Mouse (Mus musculus) heart, embryonic 13.5 days (tissue): ENCODE measurements around the gene Zmynd11. TPM values are rescaled to one million over a fixed set of nuclear protein-coding genes. Genes with fewer than 3 reads are reported as not detected.

Source experiments
- ATAC-seq: fragments of 200-750 bp; cut with Nextera tagmentation; 2 replicates; pipeline ENCODE4 v1.8.0; 2017; ENCODE audit warnings: moderate TSS enrichment; ENCODE audit not compliant: insufficient number of reproducible peaks, low FRiP score, low TSS enrichment; ENCODE audit errors: extremely low read depth
- H3K27ac ChIP-seq: fragments of 300-500 bp; sonication (generic); replicated peaks from 2 replicates; pipeline ENCODE4 v1.5.1; 2015; ENCODE audit warnings: moderate library complexity, mild to moderate bottlenecking, inconsistent platforms
- H3K27me3 ChIP-seq: fragments of 300-500 bp; sonication (generic); replicated peaks from 2 replicates; pipeline ENCODE4 v1.6.1; 2015; ENCODE audit warnings: mild to moderate bottlenecking, inconsistent platforms
- H3K36me3 ChIP-seq: fragments of 300-500 bp; sonication (generic); 2 replicates; pipeline ENCODE4 v1.6.1; 2015; ENCODE audit warnings: mild to moderate bottlenecking, inconsistent platforms
- H3K4me1 ChIP-seq: fragments of 300-500 bp; sonication (generic); 2 replicates; pipeline ENCODE4 v1.6.1; 2015; ENCODE audit warnings: inconsistent platforms
- H3K4me2 ChIP-seq: fragments of 300-500 bp; sonication (generic); 2 replicates; pipeline ENCODE4 v1.6.1; 2015; ENCODE audit warnings: inconsistent platforms, mild to moderate bottlenecking, moderate library complexity
- H3K4me3 ChIP-seq: fragments of 300-500 bp; sonication (generic); 2 replicates; pipeline ENCODE4 v1.5.1; 2015; ENCODE audit warnings: moderate library complexity, mild to moderate bottlenecking, inconsistent platforms
- H3K9ac ChIP-seq: fragments of 300-500 bp; sonication (generic); 2 replicates; pipeline ENCODE4 v1.6.1; 2015; ENCODE audit warnings: inconsistent platforms, mild to moderate bottlenecking, moderate library complexity
- H3K9me3 ChIP-seq: fragments of 300-500 bp; sonication (generic); 2 replicates; pipeline ENCODE4 v1.6.1; 2016; ENCODE audit warnings: inconsistent platforms
- WGBS: fragments of 180-500 bp; shearing (Covaris S2); methylation state at CpG from one replicate; pipeline ENCODE4 v1.1.7; 2015; ENCODE audit warnings: mixed read lengths; 5-methylcytosine and 5-hydroxymethylcytosine counted together
- polyA plus RNA-seq: library from polyadenylated mRNA; unstranded; fragments of >200 nt; fragmentation: Nextera tagmentation; extraction: Ambion mirVana; gene quantifications from 2 replicates; pipeline ENCODE4 v1.2.1, GENCODE M21; 2015

The Zmynd11 gene
- polyA plus RNA-seq, 1 experiment from 2014 or later: 98.4 TPM

DNA sequence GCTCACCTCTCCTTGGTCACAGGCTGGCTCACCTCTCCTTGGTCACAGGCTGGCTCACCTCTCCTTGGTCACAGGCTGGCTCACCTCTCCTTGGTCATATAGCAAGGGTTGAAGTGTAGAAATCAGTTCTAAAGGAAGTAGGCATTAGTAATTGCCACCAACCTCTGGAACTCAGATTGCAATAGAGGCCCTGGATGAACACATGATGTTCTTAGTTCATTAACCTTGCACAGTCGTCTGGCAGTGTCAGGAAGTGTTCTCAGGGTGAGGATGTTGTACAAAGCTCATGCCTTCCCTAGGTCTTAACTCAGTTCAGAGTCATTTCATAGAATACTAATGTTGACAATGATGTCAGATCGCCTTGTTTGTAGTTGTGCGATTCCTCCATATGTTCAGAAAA is 112.1 kb downstream of the Zmynd11 start:
- H3K36me3 ChIP-seq: peaks cover 14% of the 10 kb centered on the region
- H3K4me3 ChIP-seq: no peak overlapping the region
- H3K9me3 ChIP-seq: no peaks in the 10 kb centered on the region
- H3K9ac ChIP-seq: no peak overlapping the region
- H3K4me2 ChIP-seq: no peak overlapping the region
- no peak overlapping the region for H3K27ac ChIP-seq
- H3K27me3 ChIP-seq: no peaks in the 10 kb centered on the region
- WGBS: 83% methylated on average over 3 of the region's 3 CpGs
- no peaks in the 10 kb centered on the region for H3K4me1 ChIP-seq
- no peak for ATAC-seq

DNA sequence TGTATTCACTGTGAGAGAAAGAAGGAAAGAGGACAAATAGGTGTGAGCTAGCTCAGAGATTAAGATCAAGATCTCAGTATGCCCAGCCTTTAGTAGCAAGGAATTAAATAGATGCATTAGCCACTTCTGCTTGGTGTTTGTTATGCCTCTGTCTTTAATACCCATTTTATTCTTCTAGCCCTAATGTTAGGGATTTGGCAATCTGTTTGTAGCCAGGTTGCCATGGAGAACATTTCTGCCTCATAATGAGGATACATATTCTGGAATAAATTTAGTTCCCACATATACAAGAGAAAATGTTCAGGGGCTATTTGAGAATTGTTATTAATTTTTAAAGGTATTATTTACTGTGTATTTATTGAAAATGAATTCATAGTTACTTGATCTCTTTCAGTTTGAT is 114.5 kb downstream of the Zmynd11 start:
- H3K9me3 ChIP-seq: no peaks in the 10 kb centered on the region
- H3K4me1 ChIP-seq: peaks cover 11% of the 10 kb centered on the region
- H3K4me2 ChIP-seq: no peak overlapping the region
- 0 out of 2 replicates have a peak, but pooled peaks cover 3% of the 10 kb centered on the region for H3K36me3 ChIP-seq
- H3K4me3 ChIP-seq: no peak overlapping the region
- no peak overlapping the region for H3K9ac ChIP-seq
- no peak overlapping the region for H3K27ac ChIP-seq
- H3K27me3 ChIP-seq: no peaks in the 10 kb centered on the region
- ATAC-seq: no peak

DNA sequence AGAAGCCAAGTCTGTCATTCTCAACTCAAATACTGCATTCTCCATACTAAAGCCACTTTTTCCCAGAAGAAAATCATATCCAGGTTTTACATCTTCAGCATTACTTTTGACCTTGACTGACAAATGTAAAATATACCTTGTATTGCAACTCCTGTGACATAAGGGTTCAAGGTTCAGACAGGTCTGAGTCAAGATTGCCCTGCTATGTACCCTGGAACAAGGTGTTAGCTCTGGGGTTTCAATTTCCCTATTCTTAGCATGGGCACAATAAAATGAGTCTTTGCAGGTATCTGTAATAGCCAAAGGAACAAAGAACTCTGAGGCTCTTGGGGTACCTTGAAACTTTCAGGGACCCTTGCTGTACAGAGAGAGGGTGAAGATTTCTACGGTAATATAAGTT is 115.2 kb downstream of the Zmynd11 start:
- Histone ChIP-seq H3K36me3 (0 out of 2 replicates have a peak, but pooled peaks cover 3% of the 10 kb centered on the region), H3K9me3 (no peaks in the 10 kb centered on the region), H3K27me3 (no peaks in the 10 kb centered on the region), H3K27ac (no peak overlapping the region), H3K4me2 (no peak overlapping the region), H3K4me3 (no peak overlapping the region), H3K9ac (no peak overlapping the region), H3K4me1 (peaks cover 15% of the 10 kb centered on the region)
- 76% methylated on average over 1 of the region's 1 CpGs for WGBS
- ATAC-seq: no peak

DNA sequence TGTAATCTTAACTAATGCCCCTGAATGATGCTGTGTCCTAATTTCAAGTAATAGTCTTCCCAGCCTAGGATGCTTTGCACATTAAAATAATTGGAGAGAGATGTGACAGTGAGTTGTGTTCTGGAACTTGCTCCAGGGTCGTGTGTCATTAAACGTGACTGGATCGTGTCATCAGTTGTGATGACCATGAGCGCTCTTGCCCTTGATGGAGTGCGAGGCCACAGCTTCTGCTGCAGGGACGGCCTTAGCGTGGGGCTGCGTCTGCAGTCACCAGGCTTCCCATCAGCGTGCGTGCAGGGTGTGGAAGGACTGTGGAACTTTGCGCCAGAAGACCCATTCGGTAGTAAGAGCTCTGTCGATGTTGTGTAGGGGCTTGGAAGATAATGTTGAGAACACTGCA is 116.4 kb downstream of the Zmynd11 start:
- 87% methylated on average over 13 of the region's 13 CpGs for WGBS
- H3K4me2 ChIP-seq: no peak overlapping the region
- H3K27me3 ChIP-seq: no peaks in the 10 kb centered on the region
- H3K9me3 ChIP-seq: no peaks in the 10 kb centered on the region
- ATAC-seq: no peak
- no peak overlapping the region for H3K27ac ChIP-seq
- H3K4me3 ChIP-seq: no peak overlapping the region
- H3K9ac ChIP-seq: no peak overlapping the region
- 0 out of 2 replicates have a peak, but pooled peaks cover 3% of the 10 kb centered on the region for H3K36me3 ChIP-seq
- peaks cover 15% of the 10 kb centered on the region for H3K4me1 ChIP-seq

- ATAC-seq: no peak
- Histone ChIP-seq H3K27me3 (no peaks in the 10 kb centered on the region), H3K36me3 (0 out of 2 replicates have a peak, but pooled peaks cover 4% of the 10 kb centered on the region), H3K4me2 (no peak overlapping the region), H3K27ac (no peak overlapping the region), H3K4me3 (no peak overlapping the region), H3K4me1 (peaks cover 17% of the 10 kb centered on the region), H3K9ac (no peak overlapping the region), H3K9me3 (no peaks in the 10 kb centered on the region)
- 34% methylated on average over 3 of the region's 3 CpGs for WGBS
These were observed 127.2 kb downstream of the Zmynd11 start for GRCm38 (mm10) chr13:9637949-9638348.

GRCm38 (mm10) chr13:9636505-9636904 is 128.6 kb downstream of the Zmynd11 start:
- Histone ChIP-seq H3K36me3 (0 out of 2 replicates have a peak, but pooled peaks cover 4% of the 10 kb centered on the region), H3K4me1 (peaks cover 17% of the 10 kb centered on the region), H3K27ac (no peak overlapping the region), H3K4me3 (no peak overlapping the region), H3K4me2 (no peak overlapping the region), H3K9me3 (no peaks in the 10 kb centered on the region), H3K27me3 (no peaks in the 10 kb centered on the region), H3K9ac (no peak overlapping the region)
- 43% methylated on average over 4 of the region's 4 CpGs for WGBS
- no peak for ATAC-seq

DNA sequence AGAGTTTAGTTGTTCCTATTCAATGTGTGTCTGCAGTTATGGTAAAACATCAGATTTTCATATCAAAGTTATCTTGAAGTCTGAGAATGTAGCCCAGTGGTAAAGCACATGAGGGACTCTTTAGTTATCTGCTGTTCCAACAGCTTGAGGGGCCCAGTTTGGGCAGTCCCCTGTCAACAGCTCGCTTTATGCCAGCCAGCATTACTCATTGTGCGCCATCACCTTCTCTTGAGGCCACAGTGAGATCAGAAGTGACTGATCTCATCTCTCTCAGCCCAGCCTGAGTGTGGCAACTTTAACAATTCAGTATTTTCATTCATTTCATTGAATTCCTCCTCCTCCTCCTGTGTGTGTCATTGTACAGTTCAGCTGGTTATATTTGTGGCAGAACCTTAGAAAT is 129.2 kb downstream of the Zmynd11 start:
- H3K27me3 ChIP-seq: no peaks in the 10 kb centered on the region
- 45% methylated on average over 2 of the region's 2 CpGs for WGBS

More for the DNA sequence above, 129.2 kb downstream of the Zmynd11 start:
- H3K4me2 ChIP-seq: no peak overlapping the region
- ATAC-seq: no peak
- H3K27ac ChIP-seq: no peak overlapping the region
- no peaks in the 10 kb centered on the region for H3K9me3 ChIP-seq
- H3K36me3 ChIP-seq: 0 out of 2 replicates have a peak, but pooled peaks cover 4% of the 10 kb centered on the region
- H3K4me1 ChIP-seq: peaks cover 17% of the 10 kb centered on the region
- no peak overlapping the region for H3K9ac ChIP-seq
- H3K4me3 ChIP-seq: no peak overlapping the region
